Mouse (Mus musculus) lung, embryonic 14.5 days (tissue): ENCODE data around the gene Vav2. TPM values are rescaled to one million over a fixed set of nuclear protein-coding genes. Genes with fewer than 3 reads are reported as not detected.

Source experiments
- ATAC-seq: fragments of 200-750 bp; cut with Nextera tagmentation; 2 replicates; pipeline ENCODE4 v1.8.0; 2017; ENCODE audit warnings: mild to moderate bottlenecking, moderate TSS enrichment, moderate library complexity; ENCODE audit not compliant: insufficient read depth
- DNase-seq: peaks from one replicate; pipeline ENCODE4 v3.0.0-alpha.2; 2015
- H3K27ac ChIP-seq: fragments of 300-500 bp; sonication (generic); 2 replicates; pipeline ENCODE4 v1.5.1; 2014; ENCODE audit warnings: low read depth, mild to moderate bottlenecking, moderate library complexity
- H3K27me3 ChIP-seq: fragments of 300-500 bp; sonication (generic); 2 replicates; pipeline ENCODE4 v1.6.1; 2014; ENCODE audit warnings: low read length, control low read depth; ENCODE audit not compliant: insufficient read depth
- H3K36me3 ChIP-seq: fragments of 300-500 bp; sonication (generic); 2 replicates; pipeline ENCODE4 v1.6.1; 2014; ENCODE audit warnings: control low read depth; ENCODE audit not compliant: insufficient read depth
- H3K4me1 ChIP-seq: fragments of 300-500 bp; sonication (generic); 2 replicates; pipeline ENCODE4 v1.6.1; 2014; ENCODE audit warnings: antibody characterized with exemption, control low read depth; ENCODE audit not compliant: insufficient read depth
- H3K4me2 ChIP-seq: fragments of 300-500 bp; sonication (generic); 2 replicates; pipeline ENCODE4 v1.6.1; 2014; ENCODE audit warnings: mild to moderate bottlenecking
- H3K4me3 ChIP-seq: fragments of 300-500 bp; sonication (generic); 2 replicates; pipeline ENCODE4 v1.5.1; 2014; ENCODE audit warnings: low read depth, low read length
- H3K9ac ChIP-seq: fragments of 300-500 bp; sonication (generic); 2 replicates; pipeline ENCODE4 v1.6.1; 2014
- H3K9me3 ChIP-seq: fragments of 300-500 bp; sonication (generic); 2 replicates; pipeline ENCODE4 v1.6.1; 2016; ENCODE audit warnings: low read depth, low read length, control low read depth
- CTCF ChIP-seq: IDR thresholded peaks from 2 replicates; pipeline ENCODE4 v1.5.1; 2016; ENCODE audit warnings: antibody characterized with exemption, low read depth
- WGBS: fragments of 180-500 bp; shearing (Covaris S2); extraction: QIAGEN DNeasy Blood & Tissue Kit; methylation state at CpG from one replicate; pipeline ENCODE4 v1.1.7; 2014; 5-methylcytosine and 5-hydroxymethylcytosine counted together
- microRNA-seq: library from miRNA; unstranded; fragments of <30 nt; microRNA quantifications from one replicate; pipeline ENCODE4, GENCODE M21; 2016; ENCODE audit warnings: borderline number of aligned reads
- polyA plus RNA-seq: library from polyadenylated mRNA; unstranded; fragments of >200 nt; fragmentation: Nextera tagmentation; extraction: Ambion mirVana; gene quantifications from 2 replicates; pipeline ENCODE4 v1.2.1, GENCODE M21; 2014

Gene Vav2
- polyA plus RNA-seq, 1 experiment from 2014 or later, result 8.6 TPM

DNA sequence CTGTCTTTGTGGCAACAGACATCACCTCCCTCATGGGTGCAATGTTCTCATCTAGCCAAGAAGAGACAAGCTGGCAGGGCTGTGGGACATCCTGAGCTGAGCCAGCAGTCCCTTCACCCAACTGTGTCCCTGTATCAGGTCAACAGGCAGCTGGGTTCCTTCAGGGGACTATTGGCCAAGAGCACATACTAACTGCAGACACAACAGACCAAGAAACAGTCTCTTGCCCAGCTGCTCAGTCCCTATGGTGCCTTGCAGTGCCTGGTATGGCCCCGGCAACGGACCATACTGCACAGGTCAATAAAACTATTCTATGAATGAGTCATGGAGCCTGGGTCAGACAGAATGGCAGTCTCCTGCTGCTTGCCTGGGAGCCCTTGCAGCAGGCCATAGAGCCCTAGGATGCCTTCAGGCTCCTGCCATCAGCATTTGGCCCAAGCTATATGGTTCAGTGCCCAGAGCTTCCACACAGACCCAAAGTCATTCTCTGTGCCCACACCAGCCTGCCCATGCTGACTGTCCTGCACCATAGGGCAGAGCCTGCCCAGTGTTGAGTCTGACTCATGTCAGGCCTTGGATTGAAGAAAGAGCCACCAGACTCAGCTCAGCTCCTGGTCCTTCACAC lies 197.2 kb downstream of the Vav2 start:
- Histone ChIP-seq H3K9me3 (no peaks in the 10 kb centered on the region), H3K36me3 (peaks cover 11% of the 10 kb centered on the region), H3K4me3 (no peak overlapping the region), H3K4me1 (no peaks in the 10 kb centered on the region), H3K27ac (no peak overlapping the region), H3K9ac (no peak overlapping the region), H3K4me2 (no peak overlapping the region), H3K27me3 (no peaks in the 10 kb centered on the region)
- TF ChIP-seq CTCF, result no peak
- DNase-seq (no peak), ATAC-seq (no peak)
- 86% methylated on average over 2 of the region's 2 CpGs for WGBS

DNA sequence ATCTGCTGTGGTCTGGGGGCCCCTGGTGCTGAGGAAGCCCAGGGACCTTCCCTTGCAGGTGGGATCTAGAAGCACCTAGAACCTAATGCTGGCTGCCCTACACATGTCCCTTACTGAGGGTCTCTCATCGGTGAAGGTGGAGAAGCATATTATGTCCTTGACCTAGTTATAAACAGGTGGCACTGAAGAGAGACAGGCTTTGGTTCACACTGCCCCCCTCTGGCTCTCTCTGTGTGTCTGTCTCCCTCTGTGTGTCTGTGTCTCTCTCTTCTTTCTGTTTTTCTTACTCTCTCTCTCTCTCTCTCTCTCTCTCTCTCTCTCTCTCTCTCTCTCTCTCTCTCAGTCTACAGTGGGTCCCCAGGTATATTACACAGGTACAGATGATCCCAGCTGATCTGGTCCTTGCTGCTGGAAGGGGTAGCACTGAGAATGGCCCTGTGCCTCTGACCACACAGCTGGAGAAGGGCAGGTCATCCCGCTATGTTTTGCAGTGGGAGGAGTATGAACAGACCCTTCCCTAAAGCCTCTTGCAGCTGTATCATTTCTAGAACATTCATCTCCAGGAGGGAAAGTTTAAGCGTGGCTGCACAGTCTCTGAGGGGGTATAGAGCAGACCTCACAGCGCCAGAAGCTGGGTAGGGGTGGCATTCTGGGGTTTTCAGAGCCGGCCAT lies 197.9 kb downstream of the Vav2 start:
- 75% methylated on average over 5 of the region's 5 CpGs for WGBS
- H3K4me1 ChIP-seq, result no peaks in the 10 kb centered on the region
- H3K27ac ChIP-seq, result no peak overlapping the region
- no peak for TF ChIP-seq CTCF
- H3K4me3 ChIP-seq, result no peak overlapping the region
- peaks cover 11% of the 10 kb centered on the region for H3K36me3 ChIP-seq
- ATAC-seq, result no peak
- no peak overlapping the region for H3K4me2 ChIP-seq
- H3K9ac ChIP-seq, result no peak overlapping the region
- H3K27me3 ChIP-seq, result no peaks in the 10 kb centered on the region
- no peak for DNase-seq
- no peaks in the 10 kb centered on the region for H3K9me3 ChIP-seq

DNA sequence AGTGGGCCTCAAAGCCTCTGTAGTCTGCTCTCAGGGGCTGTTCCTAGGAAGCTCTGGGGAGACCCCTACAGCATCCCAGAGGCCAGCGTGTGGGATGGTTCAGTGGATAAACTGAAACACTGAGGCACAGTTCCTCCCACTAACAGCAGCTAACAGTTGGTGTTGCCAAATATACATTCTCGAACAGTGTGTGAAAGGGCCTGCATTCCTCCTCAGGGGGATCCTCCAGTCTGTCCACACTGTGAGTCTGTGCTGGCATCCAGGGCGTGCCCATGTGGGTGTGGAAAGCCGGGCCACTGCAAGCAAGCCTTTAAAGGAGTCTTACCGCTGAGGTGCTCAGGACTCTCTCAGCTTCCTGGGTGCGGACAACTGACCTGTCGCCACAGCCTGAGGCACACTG lies 200.3 kb downstream of the Vav2 start:
- WGBS, result 63% methylated on average over 7 of the region's 7 CpGs
- H3K4me1 ChIP-seq, result no peaks in the 10 kb centered on the region
- DNase-seq, result no peak
- no peak for TF ChIP-seq CTCF
- no peaks in the 10 kb centered on the region for H3K9me3 ChIP-seq
- no peaks in the 10 kb centered on the region for H3K27me3 ChIP-seq
- H3K36me3 ChIP-seq, result peaks cover 11% of the 10 kb centered on the region; the same call in 1 of the 2 replicates
- no peak overlapping the region for H3K27ac ChIP-seq
- no peak for ATAC-seq
- no peak overlapping the region for H3K4me2 ChIP-seq
- H3K4me3 ChIP-seq, result no peak overlapping the region
- no peak overlapping the region for H3K9ac ChIP-seq

DNA sequence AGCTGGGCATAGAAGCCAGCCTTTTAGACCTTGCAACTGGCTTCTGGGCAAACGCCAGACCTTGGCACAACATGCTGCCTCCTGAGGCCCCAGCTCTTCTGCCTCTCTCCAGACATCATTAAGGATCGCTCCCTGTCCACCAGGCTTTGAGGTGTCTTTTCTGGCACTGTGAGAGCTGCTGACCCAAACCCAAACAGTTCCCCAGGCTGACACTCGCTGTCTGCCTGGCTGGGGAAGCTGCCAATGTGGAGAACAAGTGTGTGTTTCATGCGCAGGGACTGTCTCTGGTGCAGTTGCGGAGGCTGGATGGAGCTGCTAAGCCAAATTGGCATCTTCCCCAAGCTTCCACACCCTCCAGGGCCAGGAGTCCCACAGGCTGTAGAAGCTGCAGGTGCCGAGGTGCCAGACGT lies 203.8 kb downstream of the Vav2 start:
- no peaks in the 10 kb centered on the region for H3K4me1 ChIP-seq
- no peak for TF ChIP-seq CTCF
- H3K9me3 ChIP-seq, result no peaks in the 10 kb centered on the region
- no peak for DNase-seq
- no peak overlapping the region for H3K4me2 ChIP-seq
- H3K27ac ChIP-seq, result 0 out of 2 replicates have a peak overlapping the region, but pooled peaks have one; percentile 24
- no peak overlapping the region for H3K4me3 ChIP-seq
- H3K36me3 ChIP-seq, result peaks cover 14% of the 10 kb centered on the region; the same call in 1 of the 2 replicates
- ATAC-seq, result no peak
- no peaks in the 10 kb centered on the region for H3K27me3 ChIP-seq
- WGBS, result 70% methylated on average over 7 of the region's 7 CpGs
- H3K9ac ChIP-seq, result no peak overlapping the region

DNA sequence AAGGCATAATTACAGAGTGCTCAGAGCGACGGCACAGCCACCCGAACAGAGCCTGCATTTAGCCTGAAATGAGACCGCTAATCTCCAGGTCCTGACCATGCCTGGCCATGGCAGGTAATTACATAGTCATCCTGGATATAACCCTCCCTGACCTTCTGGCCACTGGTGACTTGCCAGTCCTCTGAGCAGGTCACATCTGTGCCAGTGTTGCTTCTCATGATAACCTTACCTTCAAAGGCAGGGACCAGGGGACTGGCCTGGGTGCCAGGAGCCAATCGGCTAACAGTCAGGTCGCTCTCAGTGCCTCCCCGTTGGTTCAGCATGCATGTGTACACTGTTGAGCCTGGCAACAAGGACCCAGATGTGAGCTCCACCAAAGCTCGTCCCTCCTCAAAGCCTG lies 208.3 kb downstream of the Vav2 start:
- DNase-seq (no peak), ATAC-seq (peak; percentile 24; the same call in 1 of the 2 replicates)
- H3K9me3 ChIP-seq, result no peaks in the 10 kb centered on the region
- no peak overlapping the region for H3K27ac ChIP-seq
- TF ChIP-seq CTCF, result no peak
- 85% methylated on average over 8 of the region's 8 CpGs for WGBS
- no peak overlapping the region for H3K4me2 ChIP-seq
- H3K9ac ChIP-seq, result no peak overlapping the region
- no peaks in the 10 kb centered on the region for H3K4me1 ChIP-seq
- H3K4me3 ChIP-seq, result no peak overlapping the region
- 0 out of 2 replicates have a peak, but pooled peaks cover 3% of the 10 kb centered on the region for H3K36me3 ChIP-seq
- H3K27me3 ChIP-seq, result no peaks in the 10 kb centered on the region

DNA sequence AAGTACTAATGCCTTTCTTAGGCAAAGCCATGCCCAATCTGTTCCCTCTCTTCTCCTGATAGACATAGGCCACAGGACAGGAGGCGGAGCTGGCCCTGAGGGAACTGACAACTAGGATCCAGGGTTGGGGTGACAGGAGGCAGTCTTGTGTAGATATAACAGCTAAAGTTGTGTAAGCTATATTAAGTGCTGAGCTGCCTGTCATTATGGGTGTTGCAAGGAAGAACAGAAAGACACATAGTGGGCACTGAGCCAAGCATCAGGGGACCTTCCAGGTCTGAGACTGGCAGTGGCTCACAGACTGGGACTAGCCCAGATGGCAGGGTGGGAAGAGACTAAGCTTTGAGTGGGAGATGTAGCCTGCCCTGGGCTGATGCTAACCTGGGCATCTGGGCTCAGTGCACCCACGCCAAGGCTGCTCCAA lies 208.7 kb downstream of the Vav2 start:
- H3K27ac ChIP-seq, result no peak overlapping the region
- ATAC-seq (peak; percentile 35), DNase-seq (peak; percentile 45)
- no peaks in the 10 kb centered on the region for H3K9me3 ChIP-seq
- no peak for TF ChIP-seq CTCF
- H3K4me1 ChIP-seq, result no peaks in the 10 kb centered on the region
- H3K9ac ChIP-seq, result no peak overlapping the region
- H3K4me2 ChIP-seq, result no peak overlapping the region
- no peak overlapping the region for H3K4me3 ChIP-seq
- H3K36me3 ChIP-seq, result 0 out of 2 replicates have a peak, but pooled peaks cover 3% of the 10 kb centered on the region
- no peaks in the 10 kb centered on the region for H3K27me3 ChIP-seq
- WGBS, result 49% methylated on average over 2 of the region's 2 CpGs

DNA sequence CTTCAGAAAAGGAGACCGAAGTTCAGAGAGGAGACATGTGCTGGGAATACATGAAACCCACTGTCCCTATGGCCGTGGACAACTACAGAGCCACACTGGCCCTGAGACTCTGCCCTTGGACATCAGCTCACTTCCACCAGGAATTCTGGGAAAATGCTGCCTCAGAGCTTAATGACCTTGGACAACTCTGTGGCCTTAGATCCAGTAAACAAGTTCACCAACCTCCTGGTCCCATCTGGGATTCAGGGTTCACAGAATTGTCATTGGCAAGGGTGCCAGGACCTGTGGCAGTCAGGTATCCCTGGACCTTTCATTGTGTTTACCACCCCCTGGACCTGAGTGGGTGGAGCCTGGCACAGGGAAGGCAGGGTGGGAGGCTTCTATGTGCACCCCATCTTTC lies 211.3 kb downstream of the Vav2 start:
- 73% methylated on average over 2 of the region's 2 CpGs for WGBS
- Histone ChIP-seq H3K4me2 (no peak overlapping the region), H3K9me3 (no peaks in the 10 kb centered on the region), H3K4me1 (no peaks in the 10 kb centered on the region), H3K27ac (no peak overlapping the region), H3K4me3 (no peak overlapping the region), H3K9ac (no peak overlapping the region), H3K27me3 (no peaks in the 10 kb centered on the region), H3K36me3 (0 out of 2 replicates have a peak, but pooled peaks cover 3% of the 10 kb centered on the region)
- TF ChIP-seq CTCF, result no peak
- ATAC-seq (no peak), DNase-seq (no peak)

Small RNA genes lying within 50 kb of the gene (microRNA-seq; reads per million reads assigned to microRNA genes)
- gene Gm24049 (not detected), gene Mir7578 (not detected)

Other genes with a start within 250 kb of the Vav2 start
- 23.6 and 25.0 TPM in 2 replicates for gene Sardh, start 178.7 kb downstream of the Vav2 start, polyA plus RNA-seq
- gene Brd3os, start 15.3 kb upstream of the Vav2 start, polyA plus RNA-seq, result 7.0 and 8.1 TPM in 2 replicates
- gene Brd3, start 80.6 kb upstream of the Vav2 start, polyA plus RNA-seq, result 126 and 141 TPM in 2 replicates
- 63.6 and 71.3 TPM in 2 replicates for gene Wdr5, start 88.1 kb upstream of the Vav2 start, polyA plus RNA-seq
- gene Rxra, start 249.4 kb upstream of the Vav2 start, polyA plus RNA-seq, result 9.1 and 10.3 TPM in 2 replicates